In genomic region chr11:33162998-33163506, GRCm38 (mm10) we compare ENCODE assay signal across 8 mouse cellular contexts. TPM values are rescaled to one million over a fixed set of nuclear protein-coding genes. Genes with fewer than 3 reads are reported as not detected.
DNase-seq lines count a peak whose midpoint lies in the region; ATAC-seq and TF ChIP-seq lines count a peak whose summit lies in the region.

Npm1 (minus strand) TSS chr11:33163206.

- peak; percentile 100 for DNase-seq in A20 (ENCODE audit: low read depth, low spot score)
- DNase-seq in heart, adult 9 months (ENCODE audit: low spot score in 2 of 2), result peak; percentile 99
- peak; percentile 94 to 97 for DNase-seq in monocyte, adult 2 months (ENCODE audit: low read depth in 1 of 2, low spot score in 2 of 2)
- peak; percentile 99 for DNase-seq in spleen, postnatal 36 days (ENCODE audit: low spot score in 2 of 2)

- H3K9me3 ChIP-seq in kidney, embryonic 14.5 days (ENCODE audit: control insufficient read depth, low read length), result no peaks in the 10 kb centered on the region
- H3K9me3 ChIP-seq in limb, embryonic 15.5 days, result no peaks in the 10 kb centered on the region

- peak within 1 kb of the TSS; percentile 96 for H3K4me3 ChIP-seq in bone marrow macrophage, adult 2 months (ENCODE audit: insufficient read depth, low read length)
- peak within 1 kb of the TSS; percentile 71 for H3K4me3 ChIP-seq in embryonic fibroblast, embryonic 13.5 days (ENCODE audit: insufficient read depth, low read length)
- H3K4me3 ChIP-seq in kidney, embryonic 14.5 days (ENCODE audit: low read length), result peak within 1 kb of the TSS; percentile 99
- H3K4me3 ChIP-seq in limb, embryonic 15.5 days, result peak within 1 kb of the TSS; percentile 79

- H3K4me1 ChIP-seq in bone marrow macrophage, adult 2 months (ENCODE audit: control insufficient read depth, insufficient read depth, low read length), result peaks cover 2% of the 10 kb centered on the region; the same call in 1 of the 2 replicates
- H3K4me1 ChIP-seq in embryonic fibroblast, embryonic 13.5 days (ENCODE audit: control insufficient read depth, insufficient read depth, low read length), result no peaks in the 10 kb centered on the region
- peaks cover 11% of the 10 kb centered on the region for H3K4me1 ChIP-seq in kidney, embryonic 14.5 days (ENCODE audit: control insufficient read depth, insufficient read depth, low read length)
- 0 out of 2 replicates have a peak, but pooled peaks cover 5% of the 10 kb centered on the region for H3K4me1 ChIP-seq in limb, embryonic 15.5 days

- peaks cover 36% of the 10 kb centered on the region for H3K36me3 ChIP-seq in kidney, embryonic 14.5 days (ENCODE audit: control insufficient read depth, insufficient read depth, low read length)
- peaks cover 16% of the 10 kb centered on the region for H3K36me3 ChIP-seq in limb, embryonic 15.5 days

- peak within 1 kb of the TSS; percentile 99 for H3K9ac ChIP-seq in kidney, embryonic 14.5 days (ENCODE audit: low read depth, low read length)
- peak within 1 kb of the TSS; percentile 94 for H3K9ac ChIP-seq in limb, embryonic 15.5 days

- H3K27ac ChIP-seq in bone marrow macrophage, adult 2 months (ENCODE audit: insufficient read depth, low read depth, low read length), result peak within 1 kb of the TSS; percentile 80
- H3K27ac ChIP-seq in embryonic fibroblast, embryonic 13.5 days (ENCODE audit: insufficient read depth, low read length), result peak within 1 kb of the TSS; percentile 48
- peak within 1 kb of the TSS; percentile 96 for H3K27ac ChIP-seq in kidney, embryonic 14.5 days (ENCODE audit: low read depth, low read length)
- peak within 1 kb of the TSS; percentile 93 for H3K27ac ChIP-seq in limb, embryonic 15.5 days

- H3K4me2 ChIP-seq in kidney, embryonic 14.5 days (replicated peaks; ENCODE audit: low read depth, low read length), result peak within 1 kb of the TSS; percentile 79
- peak within 1 kb of the TSS; percentile 63 for H3K4me2 ChIP-seq in limb, embryonic 15.5 days

- TF ChIP-seq POLR2A in bone marrow macrophage, adult 2 months (IDR thresholded peaks at IDR 0.05; ENCODE audit: borderline replicate concordance, low read depth, low read length), result peak; percentile 93
- peak; percentile 99 for TF ChIP-seq POLR2A in embryonic fibroblast, embryonic 13.5 days (IDR thresholded peaks at IDR 0.05; ENCODE audit: low read depth, low read length)

- WGBS in kidney, embryonic 14.5 days, result 4% methylated on average over 47 of the region's 49 CpGs
- WGBS in limb, embryonic 15.5 days, result 4% methylated on average over 49 of the region's 49 CpGs

- ATAC-seq in kidney, embryonic 14.5 days (ENCODE audit: low FRiP score, low TSS enrichment), result peak; percentile 96
- ATAC-seq in limb, embryonic 15.5 days (ENCODE audit: insufficient number of reproducible peaks, low FRiP score, low TSS enrichment, low read depth), result peak; percentile 96

- H3K27me3 ChIP-seq in kidney, embryonic 14.5 days (ENCODE audit: control insufficient read depth, insufficient read depth, low read length), result 0 out of 2 replicates have a peak, but pooled peaks cover 2% of the 10 kb centered on the region
- H3K27me3 ChIP-seq in limb, embryonic 15.5 days, result no peaks in the 10 kb centered on the region

- no peak for TF ChIP-seq CTCF in bone marrow macrophage, adult 2 months (IDR thresholded peaks at IDR 0.05; ENCODE audit: low read depth, low read length)
- no peak for TF ChIP-seq CTCF in embryonic fibroblast, embryonic 13.5 days (IDR thresholded peaks at IDR 0.05; ENCODE audit: borderline replicate concordance, insufficient read depth, low read length)

RNA-seq across cellular contexts. Expression of gene Npm1, which starts in this region (rescaled TPM):
- polyA plus RNA-seq in bone marrow macrophage, adult 2 months (2012; ENCODE audit: insufficient read depth, insufficient read length, missing spikeins), result 679 and 687 TPM in 2 replicates
- 1,604 and 1,816 TPM in 2 replicates for polyA plus RNA-seq in embryonic fibroblast, embryonic 13.5 days (2011; ENCODE audit: insufficient read length, low read depth, missing spikeins)
- polyA plus RNA-seq in kidney, embryonic 14.5 days (2014; fragmentation: Nextera tagmentation; extraction: Ambion mirVana), result 1,562 and 1,907 TPM in 2 replicates
- 706 and 898 TPM in 2 replicates for polyA plus RNA-seq in limb, embryonic 15.5 days (2015; fragmentation: Nextera tagmentation; extraction: Ambion mirVana)

Comparison
In these comparisons a context has a peak if more than half of its experiments do, and no peak if none do; other contexts are left out.
1. Peak in every context shown above with its lines: DNase-seq, ATAC-seq, H3K4me3 ChIP-seq and H3K27ac ChIP-seq.